Mouse (Mus musculus): ENCODE measurements around the gene Mdga1.
"Not testable (repeated sequence)": the region's sequence is repeated elsewhere in the genome, so short reads cannot be mapped to it uniquely, and the experiment has no call there.

Mdga1 gene

GRCm38 (mm10) chr17:29799398-29800095 lies 170.3 kb downstream of the Mdga1 start:
- DNase-seq (ENCODE audit: low read depth) = no peak

GRCm38 (mm10) chr17:29798151-29798550 lies 171.7 kb downstream of the Mdga1 start:
- no peak for DNase-seq (ENCODE audit: low read depth)

GRCm38 (mm10) chr17:29796787-29797186 lies 173.1 kb downstream of the Mdga1 start:
- no peak for DNase-seq (ENCODE audit: low read depth)

GRCm38 (mm10) chr17:29796086-29796485 lies 173.8 kb downstream of the Mdga1 start:
- peak; percentile 77 for DNase-seq (ENCODE audit: low read depth)

GRCm38 (mm10) chr17:29795050-29795770 lies 174.7 kb downstream of the Mdga1 start:
- no peak for DNase-seq (ENCODE audit: low read depth)

- no peak for DNase-seq (ENCODE audit: low read depth)
Measured at GRCm38 (mm10) chr17:29791531-29792050, 178.3 kb downstream of the Mdga1 start.

GRCm38 (mm10) chr17:29790231-29790740 lies 179.6 kb downstream of the Mdga1 start:
- DNase-seq (ENCODE audit: low read depth) = no peak

- no peak for DNase-seq (ENCODE audit: low read depth)
Measured at GRCm38 (mm10) chr17:29789715-29790114, 180.2 kb downstream of the Mdga1 start.

GRCm38 (mm10) chr17:29788573-29788972 lies 181.3 kb downstream of the Mdga1 start:
- DNase-seq (ENCODE audit: low read depth) = no peak

GRCm38 (mm10) chr17:29784820-29785219 lies 185.1 kb downstream of the Mdga1 start:
- no peak for DNase-seq (ENCODE audit: low read depth)

- not testable (repeated sequence) for DNase-seq (ENCODE audit: low read depth)
Measured at GRCm38 (mm10) chr17:29781472-29781871, 188.4 kb downstream of the Mdga1 start.

GRCm38 (mm10) chr17:29778021-29778420 lies 191.9 kb downstream of the Mdga1 start:
- DNase-seq (ENCODE audit: low read depth) = no peak
